Mouse (Mus musculus) stomach, postnatal 0 days (tissue): ENCODE measurements around the gene Arhgap29.

ENCODE experiments used
- CTCF ChIP-seq: IDR thresholded peaks from 2 replicates; pipeline ENCODE4 v1.5.1; 2016; ENCODE audit warnings: antibody characterized with exemption, low read depth, mild to moderate bottlenecking, moderate library complexity
- EP300 ChIP-seq: optimal IDR thresholded peaks from 2 replicates; pipeline ENCODE3; 2016; ENCODE audit warnings: antibody characterized with exemption

- TF ChIP-seq EP300 (no peak), CTCF (no peak)
Observed at GRCm38 (mm10) chr3:121969451-121969850, 17.1 kb downstream of the Arhgap29 start.
